Mouse (Mus musculus): ENCODE results near the gene Snx5.

Gene Snx5

GRCm38 (mm10) chr2:144267004-144267730, 3.5 kb downstream of the Snx5 start:
- no peak for DNase-seq (ENCODE audit: low spot score)

GRCm38 (mm10) chr2:144265916-144266683, 4.6 kb downstream of the Snx5 start:
- DNase-seq (ENCODE audit: low spot score): no peak

GRCm38 (mm10) chr2:144265120-144265488, 5.6 kb downstream of the Snx5 start:
- no peak for DNase-seq (ENCODE audit: low spot score)

- no peak for DNase-seq (ENCODE audit: low spot score)
Measured at GRCm38 (mm10) chr2:144264398-144265119, 6.1 kb downstream of the Snx5 start.

- DNase-seq (ENCODE audit: low spot score): no peak
Measured at GRCm38 (mm10) chr2:144262837-144263236, 7.9 kb downstream of the Snx5 start.

GRCm38 (mm10) chr2:144250111-144250510, 20.6 kb downstream of the Snx5 start:
- no peak for DNase-seq (ENCODE audit: low spot score)

GRCm38 (mm10) chr2:144248613-144249376, 21.9 kb downstream of the Snx5 start:
- DNase-seq (ENCODE audit: low spot score): no peak

- no peak for DNase-seq (ENCODE audit: low spot score)
Measured at GRCm38 (mm10) chr2:144247337-144247978, 23.2 kb downstream of the Snx5 start.

- DNase-seq (ENCODE audit: low spot score): no peak
Measured at GRCm38 (mm10) chr2:144246270-144246669, 24.4 kb downstream of the Snx5 start.

- DNase-seq (ENCODE audit: low spot score): no peak
Measured at GRCm38 (mm10) chr2:144245464-144245863, 25.2 kb downstream of the Snx5 start.

- DNase-seq (ENCODE audit: low spot score): no peak
Measured at GRCm38 (mm10) chr2:144240095-144240899, 30.4 kb downstream of the Snx5 start.

- DNase-seq (ENCODE audit: low spot score): no peak
Measured at GRCm38 (mm10) chr2:144239318-144239717, 31.4 kb downstream of the Snx5 start.

- no peak for DNase-seq (ENCODE audit: low spot score)
Measured at GRCm38 (mm10) chr2:144238341-144238740, 32.4 kb downstream of the Snx5 start.

- DNase-seq (ENCODE audit: low spot score): no peak
Measured at GRCm38 (mm10) chr2:144236791-144237584, 33.7 kb downstream of the Snx5 start.

- no peak for DNase-seq (ENCODE audit: low spot score)
Measured at GRCm38 (mm10) chr2:144235776-144236175, 34.9 kb downstream of the Snx5 start.

GRCm38 (mm10) chr2:144233534-144233933, 37.2 kb downstream of the Snx5 start:
- no peak for DNase-seq (ENCODE audit: low spot score)

- no peak for DNase-seq (ENCODE audit: low spot score)
Measured at GRCm38 (mm10) chr2:144231115-144231514, 39.6 kb downstream of the Snx5 start.

- DNase-seq (ENCODE audit: low spot score): no peak
Measured at GRCm38 (mm10) chr2:144230498-144230897, 40.2 kb downstream of the Snx5 start.

GRCm38 (mm10) chr2:144229647-144230046, 41.1 kb downstream of the Snx5 start:
- no peak for DNase-seq (ENCODE audit: low spot score)

Measured in c-Kit-positive CD71-positive TER-119-positive erythroid progenitor cells, embryonic 14.5 days (primary cell).